Mouse (Mus musculus) spleen, adult 12 weeks (tissue): ENCODE data around the gene Gabra3.

Experiments
- DNase-seq: peaks from one replicate; pipeline ENCODE4 v3.0.0; 2022; ENCODE audit warnings: low spot score

Gene Gabra3

GRCm38 (mm10) chrX:72656230-72656898 lies at the start of gene Gabra3:
Gene Gabra3, minus strand, starts transcription at chrX:72656848.
- no peak for DNase-seq

GRCm38 (mm10) chrX:72655789-72656188 lies 859 bp downstream of the Gabra3 start:
- no peak for DNase-seq

GRCm38 (mm10) chrX:72655381-72655780 lies 1.3 kb downstream of the Gabra3 start:
- DNase-seq, result no peak

- no peak for DNase-seq
Observed at GRCm38 (mm10) chrX:72650688-72651087, 6.0 kb downstream of the Gabra3 start.

- no peak for DNase-seq
Observed at GRCm38 (mm10) chrX:72644691-72645090, 12.0 kb downstream of the Gabra3 start.

- DNase-seq, result no peak
Observed at GRCm38 (mm10) chrX:72497284-72497683, 159.4 kb downstream of the Gabra3 start.

GRCm38 (mm10) chrX:72489806-72490205 lies 166.8 kb downstream of the Gabra3 start:
- DNase-seq, result no peak

- no peak for DNase-seq
Observed at GRCm38 (mm10) chrX:72386758-72387157, 269.9 kb downstream of the Gabra3 start, which contains the start of gene Magea10. Gene Magea10, minus strand, starts transcription at chrX:72386858.
